Mouse (Mus musculus) CD8-positive naive resting alpha-beta T cell, adult 2 months (primary cell): ENCODE measurements around the gene Olfr181.

ENCODE experiments used
- DNase-seq, 2 experiments: peaks; one replicate each; pipeline ENCODE4 v3.0.0; 2022; ENCODE audit warnings: low read depth in 2 of 2, low spot score in 2 of 2

The Olfr181 gene

DNA sequence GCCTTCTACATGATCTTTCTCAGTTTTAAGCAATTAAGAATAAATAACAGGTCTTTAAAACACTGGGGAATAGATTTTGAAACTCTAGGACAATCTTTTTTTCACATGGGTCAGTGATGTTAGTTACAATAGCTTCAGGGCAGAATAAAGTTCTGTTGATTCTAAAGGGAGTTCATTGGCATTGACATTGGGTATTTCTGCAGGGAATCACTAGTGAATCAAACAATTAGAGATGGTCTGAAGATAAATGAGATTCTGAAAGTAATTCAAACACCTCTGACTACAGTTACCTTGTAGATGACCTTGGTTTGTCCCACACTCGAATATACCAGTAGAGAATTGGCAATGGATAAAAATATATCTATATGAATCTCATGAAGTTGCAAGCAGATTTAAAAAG, at the start of gene Olfr181:
TSS of gene Olfr181 (minus strand) at position 101 of the 400 bp plus-strand sequence.
- DNase-seq, result no peak

DNA sequence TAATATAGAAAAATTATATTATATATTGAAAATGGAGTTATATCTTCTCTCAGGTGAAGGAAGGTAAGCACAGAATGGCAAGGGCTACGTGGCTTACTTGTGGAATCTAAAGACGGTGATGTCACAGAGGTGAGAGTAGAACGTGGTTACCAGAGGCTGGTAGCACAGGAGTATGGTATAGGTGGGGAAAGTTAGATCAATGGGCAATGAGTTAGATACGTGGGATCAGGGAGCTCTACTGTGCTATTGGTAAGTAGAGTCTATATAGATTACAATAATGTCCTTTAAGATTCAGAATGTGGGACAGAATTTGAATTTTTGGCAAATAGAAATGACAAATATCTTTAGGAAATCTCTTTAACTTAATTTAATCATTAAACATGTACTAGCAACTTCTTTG, 737 bp upstream of the Olfr181 start, which contains the start of gene Olfr180:
TSS of gene Olfr180 (minus strand) at position 101 of the 400 bp plus-strand sequence.
- no peak for DNase-seq

DNA sequence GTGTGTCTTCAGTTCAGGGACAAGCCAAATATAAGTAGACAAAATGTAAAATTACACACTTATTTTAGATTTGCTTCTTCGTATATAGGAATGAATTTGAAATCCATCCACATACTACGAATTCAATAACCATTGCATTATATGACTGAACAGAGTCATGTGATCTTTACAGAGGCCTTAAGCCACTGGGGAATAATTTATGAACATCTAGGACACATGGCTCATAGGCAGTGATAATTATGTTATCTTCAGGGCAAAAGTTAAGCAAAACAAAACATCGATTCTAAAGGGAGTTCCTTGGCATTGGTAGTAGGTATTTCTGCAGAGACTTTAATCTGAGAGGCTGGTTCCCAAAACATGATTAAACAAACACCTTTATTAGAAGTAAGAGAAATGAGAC, 36.6 kb downstream of the Olfr181 start, which contains the start of gene Olfr178:
TSS of gene Olfr178 (minus strand) at position 101 of the 400 bp plus-strand sequence.
- DNase-seq, result no peak

DNA sequence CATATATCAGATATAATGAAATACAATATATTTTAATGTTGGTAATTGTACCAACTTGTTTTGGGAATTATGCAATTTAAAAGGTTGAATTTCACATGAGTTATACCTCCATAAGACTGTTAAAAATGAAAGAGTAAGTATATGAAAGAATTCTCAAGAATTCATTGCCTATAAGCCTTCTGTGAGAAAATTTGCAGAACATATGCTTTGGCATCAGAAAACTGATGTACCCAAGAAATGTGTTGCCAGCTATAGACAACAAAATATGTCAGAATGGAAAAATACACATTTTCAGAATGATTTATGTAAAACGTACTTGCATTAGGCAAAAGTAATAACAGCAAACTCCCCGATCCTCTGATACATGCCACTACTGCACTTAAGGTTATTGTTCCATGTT, 44.1 kb downstream of the Olfr181 start:
- DNase-seq, result no peak
